Mouse (Mus musculus) limb, embryonic 10.5 days (tissue): Measurements from ENCODE around the gene Acoxl. TPM values are rescaled to one million over a fixed set of nuclear protein-coding genes. Genes with fewer than 3 reads are reported as not detected.

Source experiments
- DNase-seq: peaks from one replicate; pipeline ENCODE4 v3.0.0-alpha.2; 2017; ENCODE audit warnings: low spot score
- H3K27ac ChIP-seq: fragments of 300-500 bp; sonication (generic); 2 replicates; pipeline ENCODE4 v1.5.1; 2016; ENCODE audit warnings: mild to moderate bottlenecking
- H3K27me3 ChIP-seq: fragments of 300-500 bp; sonication (generic); 2 replicates; pipeline ENCODE4 v1.6.1; 2016; ENCODE audit warnings: low read depth, mild to moderate bottlenecking; ENCODE audit not compliant: poor library complexity, severe bottlenecking
- H3K36me3 ChIP-seq: fragments of 300-500 bp; sonication (generic); 2 replicates; pipeline ENCODE4 v1.6.1; 2016; ENCODE audit warnings: mild to moderate bottlenecking, moderate library complexity
- H3K4me1 ChIP-seq: fragments of 300-500 bp; sonication (generic); 2 replicates; pipeline ENCODE4 v1.6.1; 2016
- H3K4me3 ChIP-seq: fragments of 300-500 bp; sonication (generic); 2 replicates; pipeline ENCODE4 v1.5.1; 2016; ENCODE audit warnings: mild to moderate bottlenecking, moderate library complexity
- H3K9me3 ChIP-seq: fragments of 300-500 bp; sonication (generic); replicated peaks from 2 replicates; pipeline ENCODE4 v1.6.1; 2016; ENCODE audit warnings: mild to moderate bottlenecking
- WGBS: fragments of 180-500 bp; shearing (Covaris S2); methylation state at CpG from one replicate; pipeline ENCODE4 v1.1.7; 2016; 5-methylcytosine and 5-hydroxymethylcytosine counted together
- polyA plus RNA-seq: library from polyadenylated mRNA; unstranded; fragments of >200 nt; fragmentation: Nextera tagmentation; extraction: Ambion mirVana; gene quantifications from 2 replicates; pipeline ENCODE4 v1.2.1, GENCODE M21; 2016

Acoxl gene
- polyA plus RNA-seq, 1 experiment from 2014 or later, result 0.20 TPM

- no peak overlapping the region for H3K27ac ChIP-seq
- H3K4me3 ChIP-seq, result no peak overlapping the region
- H3K9me3 ChIP-seq, result no peaks in the 10 kb centered on the region
- WGBS, result 33% methylated on average over 1 of the region's 1 CpGs
- H3K27me3 ChIP-seq, result 0 out of 2 replicates have a peak, but pooled peaks cover 9% of the 10 kb centered on the region
- H3K4me1 ChIP-seq, result no peaks in the 10 kb centered on the region
- H3K36me3 ChIP-seq, result no peaks in the 10 kb centered on the region
- DNase-seq, result no peak
Measured at GRCm38 (mm10) chr2:127846571-127846970, 7.9 kb downstream of the Acoxl start.

GRCm38 (mm10) chr2:127850371-127850770, 11.7 kb downstream of the Acoxl start:
- WGBS, result 91% methylated on average over 2 of the region's 2 CpGs
- Histone ChIP-seq H3K27ac (no peak overlapping the region), H3K36me3 (no peaks in the 10 kb centered on the region), H3K4me1 (no peaks in the 10 kb centered on the region), H3K4me3 (no peak overlapping the region), H3K9me3 (no peaks in the 10 kb centered on the region), H3K27me3 (no peaks in the 10 kb centered on the region)
- DNase-seq, result no peak

GRCm38 (mm10) chr2:127854332-127854991, 15.8 kb downstream of the Acoxl start:
- no peaks in the 10 kb centered on the region for H3K27me3 ChIP-seq
- no peaks in the 10 kb centered on the region for H3K4me1 ChIP-seq
- no peak overlapping the region for H3K27ac ChIP-seq
- DNase-seq, result no peak
- no peak overlapping the region for H3K4me3 ChIP-seq
- no peaks in the 10 kb centered on the region for H3K9me3 ChIP-seq
- no peaks in the 10 kb centered on the region for H3K36me3 ChIP-seq
- 69% methylated on average over 3 of the region's 4 CpGs for WGBS

- DNase-seq, result no peak
Measured at GRCm38 (mm10) chr2:127864381-127864780, 25.7 kb downstream of the Acoxl start.

GRCm38 (mm10) chr2:127881063-127881462, 42.4 kb downstream of the Acoxl start:
- DNase-seq, result no peak
- Histone ChIP-seq H3K4me3 (no peak overlapping the region), H3K36me3 (no peaks in the 10 kb centered on the region), H3K9me3 (no peaks in the 10 kb centered on the region), H3K27ac (no peak overlapping the region), H3K4me1 (no peaks in the 10 kb centered on the region), H3K27me3 (no peaks in the 10 kb centered on the region)
- 86% methylated on average over 5 of the region's 5 CpGs for WGBS

More at GRCm38 (mm10) chr2:127864381-127864780, 25.7 kb downstream of the Acoxl start:
- WGBS, result 46% methylated on average over 4 of the region's 4 CpGs
- Histone ChIP-seq H3K4me1 (peaks cover 17% of the 10 kb centered on the region), H3K27me3 (no peaks in the 10 kb centered on the region), H3K4me3 (no peak overlapping the region), H3K36me3 (no peaks in the 10 kb centered on the region), H3K9me3 (no peaks in the 10 kb centered on the region), H3K27ac (no peak overlapping the region)

GRCm38 (mm10) chr2:127889432-127889831, 50.8 kb downstream of the Acoxl start:
- Histone ChIP-seq H3K27ac (no peak overlapping the region), H3K36me3 (no peaks in the 10 kb centered on the region), H3K9me3 (no peaks in the 10 kb centered on the region), H3K27me3 (peaks cover 17% of the 10 kb centered on the region; the same call in 1 of the 2 replicates), H3K4me3 (no peak overlapping the region), H3K4me1 (no peaks in the 10 kb centered on the region)
- 12% methylated on average over 6 of the region's 6 CpGs for WGBS
- DNase-seq, result peak; percentile 94

- WGBS, result 89% methylated on average over 5 of the region's 5 CpGs
- H3K9me3 ChIP-seq, result no peaks in the 10 kb centered on the region
- DNase-seq, result no peak
- 0 out of 2 replicates have a peak overlapping the region, but pooled peaks have one; percentile 17 for H3K27ac ChIP-seq
- H3K4me3 ChIP-seq, result no peak overlapping the region
- peaks cover 17% of the 10 kb centered on the region; the same call in 1 of the 2 replicates for H3K27me3 ChIP-seq
- no peaks in the 10 kb centered on the region for H3K4me1 ChIP-seq
- H3K36me3 ChIP-seq, result no peaks in the 10 kb centered on the region
Measured at GRCm38 (mm10) chr2:127889979-127890378, 51.3 kb downstream of the Acoxl start.

GRCm38 (mm10) chr2:127890526-127890925, 51.9 kb downstream of the Acoxl start:
- H3K27me3 ChIP-seq, result peaks cover 17% of the 10 kb centered on the region; the same call in 1 of the 2 replicates
- H3K36me3 ChIP-seq, result no peaks in the 10 kb centered on the region
- H3K27ac ChIP-seq, result peak overlapping the region; percentile 17; the same call in 1 of the 2 replicates
- no peaks in the 10 kb centered on the region for H3K9me3 ChIP-seq
- no peaks in the 10 kb centered on the region for H3K4me1 ChIP-seq
- DNase-seq, result no peak
- 88% methylated on average over 8 of the region's 8 CpGs for WGBS
- no peak overlapping the region for H3K4me3 ChIP-seq

GRCm38 (mm10) chr2:127891056-127891455, 52.4 kb downstream of the Acoxl start:
- Histone ChIP-seq H3K4me1 (no peaks in the 10 kb centered on the region), H3K4me3 (no peak overlapping the region), H3K27ac (peak overlapping the region; percentile 17; the same call in 1 of the 2 replicates), H3K9me3 (no peaks in the 10 kb centered on the region), H3K36me3 (no peaks in the 10 kb centered on the region), H3K27me3 (peaks cover 17% of the 10 kb centered on the region; the same call in 1 of the 2 replicates)
- DNase-seq, result no peak
- WGBS, result 89% methylated on average over 3 of the region's 3 CpGs

GRCm38 (mm10) chr2:127894890-127895289, 56.2 kb downstream of the Acoxl start:
- no peak for DNase-seq
- Histone ChIP-seq H3K36me3 (no peaks in the 10 kb centered on the region), H3K4me1 (no peaks in the 10 kb centered on the region), H3K9me3 (no peaks in the 10 kb centered on the region), H3K27ac (no peak overlapping the region), H3K4me3 (no peak overlapping the region), H3K27me3 (no peaks in the 10 kb centered on the region)
- WGBS, result 63% methylated on average over 6 of the region's 6 CpGs

GRCm38 (mm10) chr2:127897718-127898117, 59.0 kb downstream of the Acoxl start:
- H3K4me1 ChIP-seq, result no peaks in the 10 kb centered on the region
- H3K27me3 ChIP-seq, result no peaks in the 10 kb centered on the region
- DNase-seq, result no peak
- no peaks in the 10 kb centered on the region for H3K9me3 ChIP-seq
- no peak overlapping the region for H3K27ac ChIP-seq
- no peak overlapping the region for H3K4me3 ChIP-seq
- WGBS, result 85% methylated on average over 5 of the region's 5 CpGs
- H3K36me3 ChIP-seq, result no peaks in the 10 kb centered on the region

- 84% methylated on average over 10 of the region's 10 CpGs for WGBS
- no peaks in the 10 kb centered on the region for H3K9me3 ChIP-seq
- peaks cover 61% of the 10 kb centered on the region for H3K4me1 ChIP-seq
- no peak overlapping the region for H3K4me3 ChIP-seq
- no peaks in the 10 kb centered on the region for H3K27me3 ChIP-seq
- peak overlapping the region; percentile 87 for H3K27ac ChIP-seq
- H3K36me3 ChIP-seq, result no peaks in the 10 kb centered on the region
- no peak for DNase-seq
Measured at GRCm38 (mm10) chr2:127904918-127905317, 66.2 kb downstream of the Acoxl start.

- Histone ChIP-seq H3K27ac (peak overlapping the region; percentile 87), H3K36me3 (no peaks in the 10 kb centered on the region), H3K4me1 (peaks cover 64% of the 10 kb centered on the region), H3K9me3 (no peaks in the 10 kb centered on the region), H3K4me3 (peak overlapping the region; percentile 30; the same call in 1 of the 2 replicates), H3K27me3 (no peaks in the 10 kb centered on the region)
- 16% methylated on average over 6 of the region's 6 CpGs for WGBS
- DNase-seq, result peak; percentile 59
Measured at GRCm38 (mm10) chr2:127906973-127907678, 68.5 kb downstream of the Acoxl start.
